Mouse (Mus musculus) CH12.LX (cell line): Measurements from ENCODE around the gene Itk. TPM values are rescaled to one million over a fixed set of nuclear protein-coding genes. Genes with fewer than 3 reads are reported as not detected.

ENCODE experiments used
- DNase-seq: peaks from one replicate; pipeline ENCODE4 v3.0.0-alpha.2; 2013; ENCODE audit errors: extremely low read depth
- H3K27ac ChIP-seq: 2 replicates; pipeline ENCODE4 v1.5.1; 2012; ENCODE audit warnings: low read depth, mild to moderate bottlenecking, control low read depth, moderate library complexity; ENCODE audit not compliant: insufficient read depth
- H3K27me3 ChIP-seq: replicated peaks from 2 replicates; pipeline ENCODE3; 2012; ENCODE audit warnings: inconsistent platforms
- H3K36me3 ChIP-seq, 2 experiments: replicated peaks in 1 of 2; 2 replicates each; pipeline versions ENCODE3 to v1.6.1; 2012; ENCODE audit warnings: inconsistent platforms in 1 of 2, low read length in 1 of 2, mild to moderate bottlenecking in 1 of 2, mixed read lengths in 1 of 2, moderate library complexity in 1 of 2; ENCODE audit not compliant: control insufficient read depth in 1 of 2, insufficient read depth in 1 of 2
- H3K4me1 ChIP-seq, 2 experiments: 2 replicates each; pipeline ENCODE4 v1.6.1; 2012; ENCODE audit warnings: inconsistent platforms in 1 of 2, moderate library complexity in 1 of 2; ENCODE audit not compliant: insufficient read depth in 2 of 2, control insufficient read depth in 1 of 2
- H3K4me2 ChIP-seq: 2 replicates; pipeline ENCODE4 v1.6.1; 2012; ENCODE audit warnings: low read depth, mild to moderate bottlenecking, control low read depth; ENCODE audit not compliant: poor library complexity, insufficient read depth, severe bottlenecking
- H3K4me3 ChIP-seq, 3 experiments: fragments of 150-350 bp in 1 of 3; sonication (generic) in 1 of 3; replicated peaks in 1 of 3; 2 replicates each; pipeline versions ENCODE3 to v1.5.1; 2011 to 2012; ENCODE audit warnings: low read depth in 2 of 3, low read length in 2 of 3, mild to moderate bottlenecking in 2 of 3, moderate library complexity in 2 of 3, control low read depth in 1 of 3, improper control_type of control experiment in 1 of 3, inconsistent platforms in 1 of 3, mixed read lengths in 1 of 3; ENCODE audit not compliant: poor library complexity in 1 of 3
- H3K79me2 ChIP-seq: replicated peaks from 2 replicates; pipeline ENCODE4 v1.6.1; 2012; ENCODE audit warnings: mild to moderate bottlenecking, moderate library complexity; ENCODE audit not compliant: control insufficient read depth, poor library complexity, insufficient read depth, severe bottlenecking; ENCODE audit errors: extremely low read depth
- H3K9ac ChIP-seq: 2 replicates; pipeline ENCODE4 v1.6.1; 2012; ENCODE audit warnings: low read depth, mild to moderate bottlenecking, control low read depth, moderate library complexity; ENCODE audit not compliant: insufficient read depth
- H3K9me3 ChIP-seq: replicated peaks from 2 replicates; pipeline ENCODE3; 2012; ENCODE audit warnings: low read length, inconsistent platforms, mixed read lengths
- BHLHE40 ChIP-seq: IDR thresholded peaks from 2 replicates; pipeline ENCODE4 v1.6.1; 2011; ENCODE audit warnings: mild to moderate bottlenecking, low read depth, low read length, improper control_type of control experiment
- CHD2 ChIP-seq: IDR thresholded peaks from 2 replicates; pipeline ENCODE4 v1.6.1; 2011; ENCODE audit warnings: low read length, improper control_type of control experiment
- ELF1 ChIP-seq: IDR thresholded peaks from 2 replicates; pipeline ENCODE4 v1.6.1; 2014; ENCODE audit warnings: low read depth, mild to moderate bottlenecking, inconsistent platforms, low read length, improper control_type of control experiment
- EP300 ChIP-seq: IDR thresholded peaks from 2 replicates; pipeline ENCODE4 v1.6.1; 2011; ENCODE audit warnings: low read length, improper control_type of control experiment
- ETS1 ChIP-seq: conservative IDR thresholded peaks from 2 replicates; pipeline ENCODE4 v1.6.1; 2012; ENCODE audit warnings: low read depth, mild to moderate bottlenecking, inconsistent platforms, low read length, improper control_type of control experiment, moderate library complexity
- HCFC1 ChIP-seq: IDR thresholded peaks from 2 replicates; pipeline ENCODE4 v1.6.1; 2012; ENCODE audit warnings: low read depth, mild to moderate bottlenecking, inconsistent platforms, low read length, improper control_type of control experiment
- IRF4 ChIP-seq: IDR thresholded peaks from 2 replicates; pipeline ENCODE4 v1.6.1; 2014; ENCODE audit warnings: low read depth, mild to moderate bottlenecking, inconsistent platforms, low read length, improper control_type of control experiment
- MAFK ChIP-seq: IDR thresholded peaks from 2 replicates; pipeline ENCODE4 v1.6.1; 2011; ENCODE audit warnings: low read length, improper control_type of control experiment; ENCODE audit not compliant: insufficient replicate concordance
- MAX ChIP-seq: IDR thresholded peaks from 2 replicates; pipeline ENCODE4 v1.6.1; 2011; ENCODE audit warnings: low read length, improper control_type of control experiment
- MAZ ChIP-seq: IDR thresholded peaks from 2 replicates; pipeline ENCODE4 v1.6.1; 2012; ENCODE audit warnings: low read depth, mild to moderate bottlenecking, inconsistent platforms, low read length, improper control_type of control experiment, moderate library complexity
- MEF2A ChIP-seq: IDR thresholded peaks from 2 replicates; pipeline ENCODE4 v1.6.1; 2014; ENCODE audit warnings: low read depth, mild to moderate bottlenecking, inconsistent platforms, low read length, improper control_type of control experiment, borderline replicate concordance
- MYC ChIP-seq: IDR thresholded peaks from 2 replicates; pipeline ENCODE4 v1.6.1; 2011; ENCODE audit warnings: low read depth, mild to moderate bottlenecking, improper control_type of control experiment, low read length
- PAX5 ChIP-seq: IDR thresholded peaks from 2 replicates; pipeline ENCODE4 v1.6.1; 2012; ENCODE audit warnings: low read length, inconsistent platforms, mixed read lengths
- POLR2A ChIP-seq: IDR thresholded peaks from 2 replicates; pipeline ENCODE4 v1.6.1; 2011; ENCODE audit warnings: low read depth, mild to moderate bottlenecking, improper control_type of control experiment, low read length
- RAD21 ChIP-seq: IDR thresholded peaks from 2 replicates; pipeline ENCODE4 v1.6.1; 2011; ENCODE audit warnings: low read depth, mild to moderate bottlenecking, low read length, improper control_type of control experiment, moderate library complexity
- SMC3 ChIP-seq: IDR thresholded peaks from 2 replicates; pipeline ENCODE4 v1.6.1; 2011; ENCODE audit warnings: low read depth, low read length, improper control_type of control experiment
- TCF12 ChIP-seq: IDR thresholded peaks from 2 replicates; pipeline ENCODE4 v1.6.1; 2014; ENCODE audit warnings: low read depth, mild to moderate bottlenecking, inconsistent platforms, low read length, improper control_type of control experiment
- dilution Hi-C: fragments of 300-500 bp; cut with MboI; formaldehyde crosslinking; loops from 2 replicates; pipeline ENCODE4 v1.14.3; 2020; ENCODE audit warnings: low sequenced_read_pairs; ENCODE audit not compliant: extremely low pct_unique_long_range_greater_than_20kb, extremely low pct_ligation_motif_present
- in situ Hi-C: fragments of 300-500 bp; cut with MboI; formaldehyde crosslinking; loops from 3 replicates; pipeline ENCODE4 v1.14.3; 2019; ENCODE audit warnings: low sequenced_read_pairs, low pct_ligation_motif_present, low pct_unique_long_range_greater_than_20kb, mixed read lengths
- polyA plus RNA-seq: library from polyadenylated mRNA; unstranded; fragments of >175 nt; gene quantifications from 2 replicates; pipeline ENCODE4 v1.2.1, GENCODE M21; 2012; ENCODE audit warnings: low read depth; ENCODE audit not compliant: insufficient read length
- total RNA-seq, 2 experiments: library from RNA; depleted of rRNA; stranded (reverse); fragments of 300-350 nt in 1 of 2; fragments of >200 nt in 1 of 2; gene quantifications; 2 replicates each; pipeline ENCODE4 v1.2.3; 2012 to 2014

The Itk gene
- total and polyA plus RNA-seq, 3 experiments, result 0.11 to 0.64 (median 0.17) TPM

GRCm38 (mm10) chr11:46348416-46348815 lies 40.9 kb downstream of the Itk start:
- no peak overlapping the region for H3K4me3 ChIP-seq
- no peak overlapping the region for H3K4me2 ChIP-seq
- H3K27me3 ChIP-seq, result no peaks in the 10 kb centered on the region
- H3K27ac ChIP-seq, result no peak overlapping the region
- no peaks in the 10 kb centered on the region for H3K9me3 ChIP-seq
- H3K9ac ChIP-seq, result no peak overlapping the region
- DNase-seq, result peak; percentile 54
- H3K4me1 ChIP-seq, result peaks cover 27 to 62% of the 10 kb centered on the region in 2 experiments
- H3K79me2 ChIP-seq, result no peaks in the 10 kb centered on the region
- TF ChIP-seq ETS1 (peak; percentile 74), CHD2 (no peak), EP300 (peak; percentile 54), POLR2A (no peak), TCF12 (0 out of 2 replicates have a peak, but pooled peaks have one; percentile 7), MAX (peak; percentile 65; the same call in 1 of the 2 replicates), RAD21 (no peak; the same call in 1 of the 2 replicates), MAFK (0 out of 2 replicates have a peak, but pooled peaks have one; percentile 62), ELF1 (no peak; the same call in 1 of the 2 replicates), BHLHE40 (peak; percentile 91), IRF4 (no peak), SMC3 (0 out of 2 replicates have a peak, but pooled peaks have one; percentile 2), MYC (peak; percentile 67; the same call in 1 of the 2 replicates), MEF2A (peak; percentile 34; the same call in 1 of the 2 replicates), PAX5 (no peak)
- H3K36me3 ChIP-seq, result no peaks in the 10 kb centered on the region
- in situ Hi-C loops, result loop anchor here (5.0 kb wide), 1 partner anchor 41 kb away; no protein-coding TSS in a partner anchor
- dilution Hi-C loops, result no loop called here

GRCm38 (mm10) chr11:46347756-46348155 lies 41.6 kb downstream of the Itk start:
- no peak for TF ChIP-seq MAZ
- TF ChIP-seq HCFC1, result no peak
- Histone ChIP-seq H3K9me3 (no peaks in the 10 kb centered on the region), H3K4me2 (no peak overlapping the region), H3K27me3 (no peaks in the 10 kb centered on the region), H3K4me1 (peaks cover 27 to 66% of the 10 kb centered on the region in 2 experiments), H3K36me3 (no peaks in the 10 kb centered on the region), H3K9ac (no peak overlapping the region), H3K4me3 (no peak overlapping the region), H3K27ac (no peak overlapping the region), H3K79me2 (no peaks in the 10 kb centered on the region)
- dilution Hi-C loops (no loop called here), in situ Hi-C loops (loop anchor here (5.0 kb wide), 1 partner anchor 40 kb away; no protein-coding TSS in a partner anchor)
- no peak for DNase-seq
